Mouse (Mus musculus): ENCODE results near the gene Tiam2. TPM values are rescaled to one million over a fixed set of nuclear protein-coding genes. Genes with fewer than 3 reads are reported as not detected.

The Tiam2 gene
- polyA plus RNA-seq, 1 experiment from 2014 or later, result 6.0 TPM

GRCm38 (mm10) chr17:3531641-3532040 lies 205.3 kb downstream of the Tiam2 start:
- H3K9ac ChIP-seq (ENCODE audit: low read length), result no peak overlapping the region
- H3K4me1 ChIP-seq (replicated peaks; ENCODE audit: control insufficient read depth, insufficient read depth, low read length), result no peaks in the 10 kb centered on the region
- ATAC-seq (ENCODE audit: low read depth), result no peak
- H3K4me2 ChIP-seq (ENCODE audit: low read depth, low read length), result no peak overlapping the region
- H3K27me3 ChIP-seq (ENCODE audit: control insufficient read depth, insufficient read depth, low read depth, low read length), result no peaks in the 10 kb centered on the region
- no peak overlapping the region for H3K4me3 ChIP-seq (ENCODE audit: low read length)
- no peaks in the 10 kb centered on the region for H3K36me3 ChIP-seq (ENCODE audit: control insufficient read depth, insufficient read depth, low read length)
- WGBS, result 67% methylated on average over 1 of the region's 1 CpGs
- no peak overlapping the region for H3K27ac ChIP-seq (ENCODE audit: low read length)
- no peaks in the 10 kb centered on the region for H3K9me3 ChIP-seq (ENCODE audit: control insufficient read depth, low read length)

- ATAC-seq (ENCODE audit: low read depth), result no peak
- H3K9me3 ChIP-seq (ENCODE audit: control insufficient read depth, low read length), result no peaks in the 10 kb centered on the region
- WGBS, result 86% methylated on average over 4 of the region's 4 CpGs
- no peak within 1 kb of the TSS for H3K4me3 ChIP-seq (ENCODE audit: low read length)
- H3K4me1 ChIP-seq (replicated peaks; ENCODE audit: control insufficient read depth, insufficient read depth, low read length), result no peaks in the 10 kb centered on the region
- H3K4me2 ChIP-seq (ENCODE audit: low read depth, low read length), result no peak within 1 kb of the TSS
- no peak within 1 kb of the TSS for H3K27ac ChIP-seq (ENCODE audit: low read length)
- H3K36me3 ChIP-seq (ENCODE audit: control insufficient read depth, insufficient read depth, low read length), result no peaks in the 10 kb centered on the region
- H3K27me3 ChIP-seq (ENCODE audit: control insufficient read depth, insufficient read depth, low read depth, low read length), result no peaks in the 10 kb centered on the region
- no peak within 1 kb of the TSS for H3K9ac ChIP-seq (ENCODE audit: low read length)
Measured at GRCm38 (mm10) chr17:3532254-3532653, 205.9 kb downstream of the Tiam2 start, which contains the start of gene Cldn20. TSS of gene Cldn20 (plus strand) at chr17:3532554.

- WGBS, result 21% methylated on average over 1 of the region's 1 CpGs
- Histone ChIP-seq H3K9ac (ENCODE audit: low read length) (no peak overlapping the region), H3K4me2 (ENCODE audit: low read depth, low read length) (no peak overlapping the region), H3K27ac (ENCODE audit: low read length) (no peak overlapping the region), H3K9me3 (ENCODE audit: control insufficient read depth, low read length) (no peaks in the 10 kb centered on the region), H3K4me1 (replicated peaks; ENCODE audit: control insufficient read depth, insufficient read depth, low read length) (no peaks in the 10 kb centered on the region), H3K27me3 (ENCODE audit: control insufficient read depth, insufficient read depth, low read depth, low read length) (no peaks in the 10 kb centered on the region), H3K4me3 (ENCODE audit: low read length) (no peak overlapping the region), H3K36me3 (ENCODE audit: control insufficient read depth, insufficient read depth, low read length) (no peaks in the 10 kb centered on the region)
- no peak for ATAC-seq (ENCODE audit: low read depth)
Measured at GRCm38 (mm10) chr17:3533425-3533824, 207.1 kb downstream of the Tiam2 start.

- Histone ChIP-seq H3K27ac (ENCODE audit: low read length) (no peak overlapping the region), H3K36me3 (ENCODE audit: control insufficient read depth, insufficient read depth, low read length) (peaks cover 6% of the 10 kb centered on the region), H3K9me3 (ENCODE audit: control insufficient read depth, low read length) (no peaks in the 10 kb centered on the region), H3K4me1 (replicated peaks; ENCODE audit: control insufficient read depth, insufficient read depth, low read length) (no peaks in the 10 kb centered on the region), H3K4me2 (ENCODE audit: low read depth, low read length) (no peak overlapping the region), H3K27me3 (ENCODE audit: control insufficient read depth, insufficient read depth, low read depth, low read length) (no peaks in the 10 kb centered on the region), H3K9ac (ENCODE audit: low read length) (no peak overlapping the region), H3K4me3 (ENCODE audit: low read length) (no peak overlapping the region)
- WGBS, result 73% methylated on average over 2 of the region's 2 CpGs
- no peak for ATAC-seq (ENCODE audit: low read depth)
Measured at GRCm38 (mm10) chr17:3540304-3540703, 213.9 kb downstream of the Tiam2 start.

GRCm38 (mm10) chr17:3541033-3541432 lies 214.7 kb downstream of the Tiam2 start:
- 53% methylated on average over 5 of the region's 5 CpGs for WGBS
- H3K36me3 ChIP-seq (ENCODE audit: control insufficient read depth, insufficient read depth, low read length), result peaks cover 6% of the 10 kb centered on the region

GRCm38 (mm10) chr17:3547725-3548124 lies 221.4 kb downstream of the Tiam2 start:
- Histone ChIP-seq H3K27me3 (ENCODE audit: control insufficient read depth, insufficient read depth, low read depth, low read length) (no peaks in the 10 kb centered on the region), H3K4me1 (replicated peaks; ENCODE audit: control insufficient read depth, insufficient read depth, low read length) (no peaks in the 10 kb centered on the region), H3K4me2 (ENCODE audit: low read depth, low read length) (no peak overlapping the region), H3K36me3 (ENCODE audit: control insufficient read depth, insufficient read depth, low read length) (peaks cover 2% of the 10 kb centered on the region; the same call in 1 of the 2 replicates), H3K4me3 (ENCODE audit: low read length) (no peak overlapping the region), H3K27ac (ENCODE audit: low read length) (no peak overlapping the region), H3K9ac (ENCODE audit: low read length) (no peak overlapping the region), H3K9me3 (ENCODE audit: control insufficient read depth, low read length) (no peaks in the 10 kb centered on the region)
- ATAC-seq (ENCODE audit: low read depth), result no peak
- 44% methylated on average over 7 of the region's 7 CpGs for WGBS

More at GRCm38 (mm10) chr17:3541033-3541432, 214.7 kb downstream of the Tiam2 start:
- ATAC-seq (ENCODE audit: low read depth), result no peak
- H3K27me3 ChIP-seq (ENCODE audit: control insufficient read depth, insufficient read depth, low read depth, low read length), result no peaks in the 10 kb centered on the region
- H3K4me3 ChIP-seq (ENCODE audit: low read length), result no peak overlapping the region
- H3K4me2 ChIP-seq (ENCODE audit: low read depth, low read length), result no peak overlapping the region
- no peak overlapping the region for H3K9ac ChIP-seq (ENCODE audit: low read length)
- no peak overlapping the region for H3K27ac ChIP-seq (ENCODE audit: low read length)
- no peaks in the 10 kb centered on the region for H3K9me3 ChIP-seq (ENCODE audit: control insufficient read depth, low read length)
- H3K4me1 ChIP-seq (replicated peaks; ENCODE audit: control insufficient read depth, insufficient read depth, low read length), result no peaks in the 10 kb centered on the region

- H3K27me3 ChIP-seq (ENCODE audit: control insufficient read depth, insufficient read depth, low read depth, low read length), result no peaks in the 10 kb centered on the region
- 51% methylated on average over 1 of the region's 1 CpGs for WGBS
- H3K36me3 ChIP-seq (ENCODE audit: control insufficient read depth, insufficient read depth, low read length), result no peaks in the 10 kb centered on the region
- H3K4me2 ChIP-seq (ENCODE audit: low read depth, low read length), result peak overlapping the region; percentile 60; the same call in 1 of the 2 replicates
- peaks cover 7% of the 10 kb centered on the region for H3K4me1 ChIP-seq (replicated peaks; ENCODE audit: control insufficient read depth, insufficient read depth, low read length)
- no peak for ATAC-seq (ENCODE audit: low read depth)
- H3K4me3 ChIP-seq (ENCODE audit: low read length), result no peak overlapping the region
- H3K27ac ChIP-seq (ENCODE audit: low read length), result no peak overlapping the region
- H3K9ac ChIP-seq (ENCODE audit: low read length), result no peak overlapping the region
- no peaks in the 10 kb centered on the region for H3K9me3 ChIP-seq (ENCODE audit: control insufficient read depth, low read length)
Measured at GRCm38 (mm10) chr17:3556251-3556650, 229.9 kb downstream of the Tiam2 start.

- Histone ChIP-seq H3K4me1 (replicated peaks; ENCODE audit: control insufficient read depth, insufficient read depth, low read length) (peaks cover 7% of the 10 kb centered on the region), H3K27me3 (ENCODE audit: control insufficient read depth, insufficient read depth, low read depth, low read length) (no peaks in the 10 kb centered on the region), H3K27ac (ENCODE audit: low read length) (peak within 1 kb of the TSS; percentile 92), H3K36me3 (ENCODE audit: control insufficient read depth, insufficient read depth, low read length) (no peaks in the 10 kb centered on the region), H3K9me3 (ENCODE audit: control insufficient read depth, low read length) (no peaks in the 10 kb centered on the region), H3K4me2 (ENCODE audit: low read depth, low read length) (peak within 1 kb of the TSS; percentile 60), H3K4me3 (ENCODE audit: low read length) (peak within 1 kb of the TSS; percentile 72), H3K9ac (ENCODE audit: low read length) (peak within 1 kb of the TSS; percentile 64)
- WGBS, result under 1% methylated on average over 60 of the region's 60 CpGs
- peak; percentile 99 for ATAC-seq (ENCODE audit: low read depth)
Measured at GRCm38 (mm10) chr17:3557331-3558311, 231.2 kb downstream of the Tiam2 start, which contains the start of gene Tfb1m. TSS of gene Tfb1m (minus strand) at chr17:3557781.

- no peak for ATAC-seq (ENCODE audit: low read depth)
- H3K36me3 ChIP-seq (ENCODE audit: control insufficient read depth, insufficient read depth, low read length), result no peaks in the 10 kb centered on the region
- peaks cover 7% of the 10 kb centered on the region for H3K4me1 ChIP-seq (replicated peaks; ENCODE audit: control insufficient read depth, insufficient read depth, low read length)
- 70% methylated on average over 9 of the region's 9 CpGs for WGBS
- H3K9ac ChIP-seq (ENCODE audit: low read length), result peak overlapping the region; percentile 61; the same call in 1 of the 2 replicates
- peak overlapping the region; percentile 49 for H3K4me3 ChIP-seq (ENCODE audit: low read length)
- peak overlapping the region; percentile 54 for H3K4me2 ChIP-seq (ENCODE audit: low read depth, low read length)
- peak overlapping the region; percentile 92 for H3K27ac ChIP-seq (ENCODE audit: low read length)
- H3K27me3 ChIP-seq (ENCODE audit: control insufficient read depth, insufficient read depth, low read depth, low read length), result no peaks in the 10 kb centered on the region
- no peaks in the 10 kb centered on the region for H3K9me3 ChIP-seq (ENCODE audit: control insufficient read depth, low read length)
Measured at GRCm38 (mm10) chr17:3558356-3558870, 232.0 kb downstream of the Tiam2 start.

Data from lung, embryonic 16.5 days (tissue).